Mouse (Mus musculus) midbrain, postnatal 0 days (tissue): ENCODE data around the gene Pip5k1b. TPM values are rescaled to one million over a fixed set of nuclear protein-coding genes. Genes with fewer than 3 reads are reported as not detected.

Source experiments
- ATAC-seq: fragments of 200-750 bp; cut with Nextera tagmentation; 2 replicates; pipeline ENCODE4 v1.8.0; 2017; ENCODE audit warnings: moderate number of reproducible peaks, mild to moderate bottlenecking, moderate TSS enrichment, moderate library complexity; ENCODE audit not compliant: low FRiP score
- DNase-seq: peaks from one replicate; pipeline ENCODE4 v3.0.0-alpha.2; 2015; ENCODE audit warnings: low spot score
- H3K27ac ChIP-seq: fragments of 300-500 bp; sonication (generic); 2 replicates; pipeline ENCODE4 v1.5.1; 2014; ENCODE audit warnings: low read depth, mild to moderate bottlenecking, low read length, mixed read lengths
- H3K27me3 ChIP-seq: fragments of 300-500 bp; sonication (generic); 2 replicates; pipeline ENCODE4 v1.6.1; 2014; ENCODE audit warnings: low read length, control low read depth, mixed read lengths; ENCODE audit not compliant: insufficient read depth
- H3K36me3 ChIP-seq: fragments of 300-500 bp; sonication (generic); 2 replicates; pipeline ENCODE4 v1.6.1; 2014; ENCODE audit warnings: low read length, control low read depth, mixed read lengths; ENCODE audit not compliant: insufficient read depth
- H3K4me1 ChIP-seq: fragments of 300-500 bp; sonication (generic); 2 replicates; pipeline ENCODE4 v1.6.1; 2014; ENCODE audit warnings: mild to moderate bottlenecking, control low read depth, antibody characterized with exemption, low read length, mixed read lengths; ENCODE audit not compliant: insufficient read depth
- H3K4me2 ChIP-seq: fragments of 300-500 bp; sonication (generic); 2 replicates; pipeline ENCODE4 v1.6.1; 2014; ENCODE audit warnings: low read depth, mild to moderate bottlenecking, low read length, mixed read lengths; ENCODE audit not compliant: poor library complexity, severe bottlenecking
- H3K4me3 ChIP-seq: fragments of 300-500 bp; sonication (generic); 2 replicates; pipeline ENCODE4 v1.5.1; 2014; ENCODE audit warnings: low read depth, mild to moderate bottlenecking, low read length, moderate library complexity
- H3K9ac ChIP-seq: fragments of 300-500 bp; sonication (generic); replicated peaks from 2 replicates; pipeline ENCODE4 v1.6.1; 2014; ENCODE audit warnings: mild to moderate bottlenecking, low read length, moderate library complexity, mixed read lengths; ENCODE audit not compliant: poor library complexity, severe bottlenecking
- H3K9me3 ChIP-seq: fragments of 300-500 bp; sonication (generic); 2 replicates; pipeline ENCODE4 v1.6.1; 2016; ENCODE audit warnings: low read length, control low read depth
- CTCF ChIP-seq: IDR thresholded peaks from 2 replicates; pipeline ENCODE4 v1.5.1; 2016; ENCODE audit warnings: antibody characterized with exemption, mild to moderate bottlenecking
- WGBS: fragments of 180-500 bp; shearing (Covaris S2); extraction: QIAGEN DNeasy Blood & Tissue Kit; methylation state at CpG from one replicate; pipeline ENCODE4 v1.1.7; 2014; 5-methylcytosine and 5-hydroxymethylcytosine counted together
- polyA plus RNA-seq: library from polyadenylated mRNA; unstranded; fragments of >200 nt; fragmentation: Nextera tagmentation; extraction: Ambion mirVana; gene quantifications from 2 replicates; pipeline ENCODE4 v1.2.1, GENCODE M21; 2015
- total RNA-seq: library from RNA; depleted of rRNA; stranded (reverse); fragments of >200 nt; gene quantifications from 2 replicates; pipeline ENCODE4 v1.2.3, GENCODE M21; 2014

Gene Pip5k1b
- total and polyA plus RNA-seq, 2 experiments from 2014 or later, result 0.86 to 3.0 TPM

- WGBS, result 87% methylated on average over 9 of the region's 9 CpGs
- Histone ChIP-seq H3K27me3 (no peaks in the 10 kb centered on the region), H3K4me1 (no peaks in the 10 kb centered on the region), H3K27ac (no peak overlapping the region), H3K4me3 (no peak overlapping the region), H3K9me3 (no peaks in the 10 kb centered on the region), H3K4me2 (no peak overlapping the region), H3K9ac (no peak overlapping the region), H3K36me3 (no peaks in the 10 kb centered on the region)
- no peak for TF ChIP-seq CTCF
- ATAC-seq (no peak), DNase-seq (no peak)
These were observed 138.6 kb downstream of the Pip5k1b start for GRCm38 (mm10) chr19:24416975-24417658.

GRCm38 (mm10) chr19:24415778-24416621, 139.7 kb downstream of the Pip5k1b start:
- Histone ChIP-seq H3K27ac (peak overlapping the region; percentile 75), H3K4me2 (no peak overlapping the region), H3K27me3 (no peaks in the 10 kb centered on the region), H3K36me3 (no peaks in the 10 kb centered on the region), H3K4me1 (no peaks in the 10 kb centered on the region), H3K9me3 (no peaks in the 10 kb centered on the region), H3K9ac (no peak overlapping the region), H3K4me3 (no peak overlapping the region)
- ATAC-seq (peak; percentile 88), DNase-seq (peak; percentile 58)
- WGBS, result 59% methylated on average over 8 of the region's 8 CpGs
- TF ChIP-seq CTCF, result no peak

DNA sequence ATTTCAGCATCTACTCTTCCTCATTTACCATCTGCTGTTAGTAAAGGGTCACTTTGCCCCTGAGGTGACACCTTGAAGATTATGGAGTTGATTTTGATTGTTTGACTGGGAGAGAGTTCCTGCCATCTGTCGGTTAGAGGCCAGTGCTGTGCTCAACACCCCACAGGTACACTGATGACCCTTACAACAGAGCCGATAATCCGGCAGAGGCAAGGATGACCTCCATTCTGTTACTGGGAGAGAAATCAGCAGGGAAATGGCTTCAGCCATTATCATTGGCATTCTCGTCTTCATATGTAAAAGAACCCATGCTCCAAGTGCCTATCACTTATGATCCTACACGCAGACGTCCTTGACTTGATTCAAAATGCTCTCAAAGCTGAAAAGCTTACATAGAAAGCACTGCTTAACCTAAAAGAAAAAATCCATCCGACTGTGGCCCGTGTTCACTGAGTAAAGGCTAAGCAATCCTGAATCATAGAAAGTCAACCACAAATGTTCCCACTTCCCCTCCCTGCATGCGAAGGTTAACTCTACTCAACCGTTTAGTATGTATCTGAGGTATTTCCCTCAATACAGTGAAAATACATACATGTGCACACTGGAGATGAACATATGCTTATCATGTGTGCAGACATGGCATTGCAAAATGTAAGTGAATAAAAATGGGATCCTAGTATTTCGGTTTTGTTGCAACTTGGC, 146.7 kb downstream of the Pip5k1b start:
- H3K36me3 ChIP-seq, result no peaks in the 10 kb centered on the region
- no peak overlapping the region for H3K9ac ChIP-seq
- no peak for DNase-seq
- ATAC-seq, result no peak
- no peaks in the 10 kb centered on the region for H3K27me3 ChIP-seq
- H3K9me3 ChIP-seq, result no peaks in the 10 kb centered on the region
- no peak overlapping the region for H3K4me3 ChIP-seq
- no peak for TF ChIP-seq CTCF
- H3K4me1 ChIP-seq, result no peaks in the 10 kb centered on the region
- no peak overlapping the region for H3K4me2 ChIP-seq
- 86% methylated on average over 11 of the region's 11 CpGs for WGBS
- no peak overlapping the region for H3K27ac ChIP-seq

DNA sequence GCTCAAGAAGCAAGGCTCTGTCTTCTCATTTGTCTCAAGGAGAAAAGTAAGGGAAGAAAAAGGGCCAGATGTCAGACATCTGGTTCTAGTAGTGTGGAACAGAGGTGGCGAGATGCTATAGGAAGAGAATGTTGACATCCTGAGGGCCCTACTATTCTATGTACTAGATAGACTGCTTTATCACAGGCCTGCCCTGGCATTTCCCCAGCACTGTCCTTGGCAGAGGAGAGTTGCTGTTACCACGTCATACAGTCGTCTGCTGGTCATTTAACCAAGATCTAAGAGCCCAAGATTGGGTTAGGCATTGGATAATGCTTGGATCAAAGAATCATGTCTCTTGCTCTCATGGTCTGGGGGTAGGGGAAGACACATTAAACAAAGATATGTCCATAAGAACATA, 151.0 kb downstream of the Pip5k1b start:
- no peak for TF ChIP-seq CTCF
- WGBS, result 94% methylated on average over 3 of the region's 3 CpGs
- Histone ChIP-seq H3K27me3 (no peaks in the 10 kb centered on the region), H3K9ac (no peak overlapping the region), H3K4me3 (no peak overlapping the region), H3K27ac (no peak overlapping the region), H3K36me3 (no peaks in the 10 kb centered on the region), H3K9me3 (no peaks in the 10 kb centered on the region), H3K4me2 (no peak overlapping the region), H3K4me1 (no peaks in the 10 kb centered on the region)
- no peak for DNase-seq
- ATAC-seq, result no peak

DNA sequence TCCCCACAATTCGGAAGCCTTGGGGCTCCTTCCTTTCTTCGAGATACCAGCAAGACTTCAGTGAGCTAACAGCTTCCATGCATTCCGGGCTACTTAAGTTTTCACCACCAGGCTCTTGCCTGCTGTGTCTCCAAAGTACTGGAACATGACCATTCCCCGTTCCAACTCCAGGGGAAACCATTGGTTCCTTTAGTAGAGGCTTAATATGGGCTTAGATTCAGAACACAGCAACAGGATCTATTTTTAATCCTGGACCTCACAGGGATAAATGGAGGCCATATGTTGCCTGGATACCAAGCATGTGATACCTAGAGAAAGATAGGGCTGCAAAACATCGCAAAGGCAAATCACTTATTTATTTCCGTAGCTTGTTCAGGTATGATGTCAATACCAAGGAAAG, 152.4 kb downstream of the Pip5k1b start:
- no peak overlapping the region for H3K27ac ChIP-seq
- no peak overlapping the region for H3K9ac ChIP-seq
- ATAC-seq (no peak), DNase-seq (no peak)
- H3K4me2 ChIP-seq, result no peak overlapping the region
- 82% methylated on average over 6 of the region's 6 CpGs for WGBS
- H3K4me1 ChIP-seq, result no peaks in the 10 kb centered on the region
- no peak overlapping the region for H3K4me3 ChIP-seq
- no peaks in the 10 kb centered on the region for H3K36me3 ChIP-seq
- no peak for TF ChIP-seq CTCF
- no peaks in the 10 kb centered on the region for H3K9me3 ChIP-seq
- H3K27me3 ChIP-seq, result no peaks in the 10 kb centered on the region
